Mouse (Mus musculus) intestine, embryonic 15.5 days (tissue): Measurements from ENCODE around the gene Olfr53. TPM values are rescaled to one million over a fixed set of nuclear protein-coding genes. Genes with fewer than 3 reads are reported as not detected.
"Not testable (repeated sequence)": the region's sequence is repeated elsewhere in the genome, so short reads cannot be mapped to it uniquely, and the experiment has no call there.

Experiments
- ATAC-seq: fragments of 200-750 bp; cut with Nextera tagmentation; 2 replicates; pipeline ENCODE4 v1.8.0; 2017; ENCODE audit warnings: moderate TSS enrichment, moderate library complexity
- H3K27ac ChIP-seq: fragments of 300-500 bp; sonication (generic); 2 replicates; pipeline ENCODE4 v1.5.1; 2015; ENCODE audit warnings: mild to moderate bottlenecking, inconsistent platforms
- H3K27me3 ChIP-seq: fragments of 300-500 bp; sonication (generic); replicated peaks from 2 replicates; pipeline ENCODE4 v1.6.1; 2015; ENCODE audit warnings: inconsistent platforms
- H3K36me3 ChIP-seq: fragments of 300-500 bp; sonication (generic); 2 replicates; pipeline ENCODE4 v1.6.1; 2015; ENCODE audit warnings: inconsistent platforms
- H3K4me1 ChIP-seq: fragments of 300-500 bp; sonication (generic); replicated peaks from 2 replicates; pipeline ENCODE4 v1.6.1; 2015; ENCODE audit warnings: inconsistent platforms
- H3K4me2 ChIP-seq: fragments of 300-500 bp; sonication (generic); replicated peaks from 2 replicates; pipeline ENCODE4 v1.6.1; 2015; ENCODE audit warnings: mild to moderate bottlenecking, inconsistent platforms
- H3K4me3 ChIP-seq: fragments of 300-500 bp; sonication (generic); replicated peaks from 2 replicates; pipeline ENCODE4 v1.5.1; 2015; ENCODE audit warnings: inconsistent platforms
- H3K9ac ChIP-seq: fragments of 300-500 bp; sonication (generic); 2 replicates; pipeline ENCODE4 v1.6.1; 2015; ENCODE audit warnings: inconsistent platforms
- H3K9me3 ChIP-seq: fragments of 300-500 bp; sonication (generic); 2 replicates; pipeline ENCODE4 v1.6.1; 2016; ENCODE audit warnings: inconsistent platforms
- WGBS: fragments of 180-500 bp; shearing (Covaris S2); methylation state at CpG from one replicate; pipeline ENCODE4 v1.1.7; 2015; 5-methylcytosine and 5-hydroxymethylcytosine counted together
- polyA plus RNA-seq: library from polyadenylated mRNA; unstranded; fragments of >200 nt; fragmentation: Nextera tagmentation; extraction: Ambion mirVana; gene quantifications from 2 replicates; pipeline ENCODE4 v1.2.1, GENCODE M21; 2015

Gene Olfr53
- not detected in 2 replicates for polyA plus RNA-seq

GRCm38 (mm10) chr7:140646152-140646551 lies at the start of gene Olfr53:
Olfr53 (plus strand) TSS chr7:140646452.
- Histone ChIP-seq H3K9me3 (no peaks in the 10 kb centered on the region), H3K4me2 (no peak within 1 kb of the TSS), H3K36me3 (no peaks in the 10 kb centered on the region), H3K27me3 (no peaks in the 10 kb centered on the region), H3K4me1 (no peaks in the 10 kb centered on the region), H3K4me3 (no peak within 1 kb of the TSS), H3K27ac (no peak within 1 kb of the TSS), H3K9ac (no peak within 1 kb of the TSS)
- 91% methylated on average over 1 of the region's 1 CpGs for WGBS
- ATAC-seq = no peak

GRCm38 (mm10) chr7:140600969-140601368 lies 45.3 kb upstream of the Olfr53 start, which contains the start of gene Olfr46:
Olfr46 (plus strand) TSS chr7:140601269.
- not testable (repeated sequence) for H3K36me3 ChIP-seq, H3K4me1 ChIP-seq, H3K27me3 ChIP-seq, H3K4me2 ChIP-seq, H3K9ac ChIP-seq, H3K4me3 ChIP-seq, ATAC-seq, H3K9me3 ChIP-seq, H3K27ac ChIP-seq
- WGBS = 70% methylated on average over 2 of the region's 2 CpGs

GRCm38 (mm10) chr7:140628670-140629069 lies 17.6 kb upstream of the Olfr53 start, which contains the start of gene Olfr61:
Olfr61 (plus strand) TSS chr7:140628970.
- H3K4me3 ChIP-seq, ATAC-seq, H3K4me1 ChIP-seq, H3K27me3 ChIP-seq, H3K4me2 ChIP-seq, H3K27ac ChIP-seq, H3K9me3 ChIP-seq, H3K9ac ChIP-seq, H3K36me3 ChIP-seq: not testable (repeated sequence)
- WGBS = 89% methylated on average over 3 of the region's 3 CpGs

DNA sequence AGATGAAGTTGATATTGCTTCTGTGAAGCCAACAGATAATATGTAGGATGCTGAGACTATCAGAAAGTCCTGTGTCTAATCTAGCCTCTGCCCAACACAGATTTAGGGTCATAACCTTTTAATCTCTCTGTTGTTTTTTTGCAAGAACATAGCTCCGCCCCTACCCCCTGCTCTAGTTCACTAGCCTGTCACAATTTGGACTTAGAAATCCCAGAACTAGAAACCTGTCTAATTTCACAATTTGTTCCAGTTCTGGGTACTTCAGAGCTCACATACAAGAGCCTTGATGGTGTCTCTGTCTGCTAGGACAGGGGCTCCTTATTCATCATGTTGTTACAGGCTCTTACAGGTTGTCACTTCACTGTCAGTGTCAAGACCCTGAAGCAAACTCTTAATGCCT lies 15.7 kb upstream of the Olfr53 start:
- ATAC-seq = no peak
- H3K36me3 ChIP-seq = no peaks in the 10 kb centered on the region
- no peak overlapping the region for H3K4me3 ChIP-seq
- no peak overlapping the region for H3K4me2 ChIP-seq
- no peaks in the 10 kb centered on the region for H3K9me3 ChIP-seq
- H3K27me3 ChIP-seq = no peaks in the 10 kb centered on the region
- H3K9ac ChIP-seq = no peak overlapping the region
- H3K4me1 ChIP-seq = no peaks in the 10 kb centered on the region
- WGBS = 63% methylated on average over 1 of the region's 1 CpGs
- no peak overlapping the region for H3K27ac ChIP-seq

DNA sequence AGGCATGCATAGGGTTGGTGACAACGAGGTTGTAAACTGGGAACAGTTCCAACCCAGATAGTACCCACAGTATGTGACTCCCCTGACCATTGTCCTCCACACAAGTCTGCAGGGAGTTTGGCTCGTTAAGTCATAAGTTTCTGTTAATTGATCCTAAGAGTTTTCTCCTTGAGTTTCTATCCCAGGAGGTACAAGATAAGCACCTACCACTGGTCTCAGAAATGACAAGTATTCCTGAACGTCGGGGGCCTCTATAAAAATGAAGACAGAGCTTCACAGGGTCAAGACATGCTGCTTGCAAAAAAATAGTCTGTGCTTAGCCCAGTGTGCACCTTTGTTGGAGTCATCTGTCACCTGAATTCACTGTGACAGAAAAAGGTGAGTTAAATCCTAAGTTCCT lies 13.4 kb downstream of the Olfr53 start, which contains the start of gene Olfr539:
Gene Olfr539 (plus strand): TSS at position 301 of the 400 bp plus-strand sequence.
- Histone ChIP-seq H3K9ac (no peak within 1 kb of the TSS), H3K4me2 (no peak within 1 kb of the TSS), H3K4me1 (no peaks in the 10 kb centered on the region), H3K36me3 (no peaks in the 10 kb centered on the region), H3K27ac (no peak within 1 kb of the TSS), H3K4me3 (no peak within 1 kb of the TSS), H3K27me3 (no peaks in the 10 kb centered on the region), H3K9me3 (no peaks in the 10 kb centered on the region)
- ATAC-seq = no peak
- WGBS = 77% methylated on average over 4 of the region's 4 CpGs

DNA sequence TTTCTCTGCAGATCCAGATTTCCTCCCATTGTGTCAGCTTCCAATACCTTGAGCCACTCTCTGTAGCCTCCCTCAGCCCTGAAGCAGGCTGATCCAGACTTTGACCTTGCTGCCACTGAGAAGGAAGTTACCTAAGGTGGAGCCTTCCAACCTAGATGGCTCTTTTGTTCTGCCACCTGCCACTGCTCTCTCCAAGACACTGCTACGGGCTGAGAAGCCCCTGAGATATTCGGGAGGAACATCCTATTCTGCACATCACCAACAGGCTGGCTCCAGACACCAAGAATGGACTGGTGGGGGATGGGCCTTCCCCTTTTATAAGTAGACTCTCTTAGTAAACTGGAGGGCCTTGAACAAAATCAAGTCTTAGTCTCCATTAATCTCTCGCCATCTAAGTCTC lies 24.4 kb downstream of the Olfr53 start:
- WGBS = 91% methylated on average over 3 of the region's 3 CpGs
- H3K4me3 ChIP-seq, H3K4me2 ChIP-seq, H3K4me1 ChIP-seq, ATAC-seq, H3K9ac ChIP-seq, H3K9me3 ChIP-seq, H3K27ac ChIP-seq, H3K36me3 ChIP-seq, H3K27me3 ChIP-seq: not testable (repeated sequence)

- no peak overlapping the region for H3K27ac ChIP-seq
- H3K4me3 ChIP-seq = no peak overlapping the region
- 0 out of 2 replicates have a peak, but pooled peaks cover 2% of the 10 kb centered on the region for H3K4me1 ChIP-seq
- no peaks in the 10 kb centered on the region for H3K36me3 ChIP-seq
- no peak overlapping the region for H3K9ac ChIP-seq
- no peaks in the 10 kb centered on the region for H3K27me3 ChIP-seq
- H3K4me2 ChIP-seq = peak overlapping the region; percentile 35
- no peaks in the 10 kb centered on the region for H3K9me3 ChIP-seq
- 0% methylated on average over 6 of the region's 6 CpGs for WGBS
- no peak; the same call in 1 of the 2 replicates for ATAC-seq
These were observed 29.6 kb downstream of the Olfr53 start for GRCm38 (mm10) chr7:140675863-140676262.

GRCm38 (mm10) chr7:140679591-140679990 lies 33.3 kb downstream of the Olfr53 start:
- not testable (repeated sequence) for ATAC-seq, H3K27me3 ChIP-seq, H3K9me3 ChIP-seq, H3K4me1 ChIP-seq, H3K36me3 ChIP-seq, H3K9ac ChIP-seq, H3K27ac ChIP-seq, H3K4me2 ChIP-seq, H3K4me3 ChIP-seq
- 74% methylated on average over 4 of the region's 4 CpGs for WGBS

DNA sequence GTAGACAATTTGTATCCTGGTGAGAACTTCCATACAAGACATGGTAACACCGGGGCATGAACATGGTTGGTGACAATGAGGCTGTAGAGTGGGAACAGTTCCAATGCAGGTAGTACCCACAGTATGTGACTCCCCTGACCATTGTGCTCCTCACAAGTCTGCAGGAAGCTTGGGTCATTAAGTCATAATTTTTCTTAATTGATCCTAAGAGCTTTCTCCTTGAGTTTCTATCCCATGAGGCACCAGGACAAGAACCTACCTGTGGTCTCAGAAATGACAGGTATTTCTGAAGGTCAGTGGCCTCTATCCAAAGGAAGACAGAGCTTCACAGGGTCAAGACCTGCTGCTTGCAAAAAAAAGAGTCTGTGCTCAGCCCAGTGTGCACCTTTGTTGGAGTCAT lies 35.4 kb downstream of the Olfr53 start, which contains the start of gene Olfr45:
Gene Olfr45 (plus strand): TSS at position 301 of the 400 bp plus-strand sequence.
- no peak for ATAC-seq
- H3K4me2 ChIP-seq = no peak within 1 kb of the TSS
- no peaks in the 10 kb centered on the region for H3K9me3 ChIP-seq
- H3K9ac ChIP-seq = no peak within 1 kb of the TSS
- no peak within 1 kb of the TSS for H3K27ac ChIP-seq
- no peaks in the 10 kb centered on the region for H3K4me1 ChIP-seq
- 90% methylated on average over 1 of the region's 1 CpGs for WGBS
- H3K4me3 ChIP-seq = no peak within 1 kb of the TSS
- no peaks in the 10 kb centered on the region for H3K36me3 ChIP-seq
- H3K27me3 ChIP-seq = no peaks in the 10 kb centered on the region

DNA sequence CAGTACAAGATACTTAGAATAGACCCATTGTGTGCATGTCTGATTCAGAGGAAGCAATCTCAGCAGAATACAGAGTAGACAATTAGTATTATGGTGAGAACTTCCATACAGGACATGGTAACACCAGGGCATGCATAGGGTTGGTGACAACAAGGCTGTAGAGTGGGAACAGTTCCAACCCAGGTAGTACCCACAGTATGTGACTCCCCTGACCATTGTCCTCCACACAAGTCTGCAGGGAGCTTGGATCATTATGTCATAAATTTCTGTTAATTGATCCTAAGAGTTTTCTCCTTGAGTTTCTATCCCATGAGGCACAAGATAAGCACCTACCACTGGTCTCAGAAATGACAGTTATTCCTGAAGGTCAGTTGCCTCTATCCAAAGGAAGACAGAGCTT lies 50.7 kb downstream of the Olfr53 start, which contains the start of gene Olfr541:
Gene Olfr541 (plus strand): TSS at position 301 of the 400 bp plus-strand sequence.
- H3K4me1 ChIP-seq = no peaks in the 10 kb centered on the region
- H3K27me3 ChIP-seq = no peaks in the 10 kb centered on the region
- H3K9ac ChIP-seq = no peak within 1 kb of the TSS
- ATAC-seq = no peak
- no peak within 1 kb of the TSS for H3K27ac ChIP-seq
- H3K36me3 ChIP-seq = no peaks in the 10 kb centered on the region
- no peak within 1 kb of the TSS for H3K4me3 ChIP-seq
- no peak within 1 kb of the TSS for H3K4me2 ChIP-seq
- no peaks in the 10 kb centered on the region for H3K9me3 ChIP-seq

Other genes starting within 250 kb of the Olfr53 start
- not detected in 2 replicates for gene Olfr531, start 243.5 kb upstream of the Olfr53 start, polyA plus RNA-seq
- gene Olfr532, start 224.8 kb upstream of the Olfr53 start, polyA plus RNA-seq = not detected in 2 replicates
- not detected in 2 replicates for gene Olfr533, start 183.1 kb upstream of the Olfr53 start, polyA plus RNA-seq
- gene Olfr535, start 162.2 kb upstream of the Olfr53 start, polyA plus RNA-seq = not detected in 2 replicates
- gene Olfr536, start 139.1 kb upstream of the Olfr53 start, polyA plus RNA-seq = not detected in 2 replicates
- gene Olfr538, start 78.6 kb upstream of the Olfr53 start, polyA plus RNA-seq = not detected in 2 replicates
- not detected in 2 replicates for gene Olfr46, start 45.2 kb upstream of the Olfr53 start, polyA plus RNA-seq
- gene Olfr61, start 17.5 kb upstream of the Olfr53 start, polyA plus RNA-seq = not detected in 2 replicates
- gene Olfr539, start 13.5 kb downstream of the Olfr53 start, polyA plus RNA-seq = not detected in 2 replicates
- gene Olfr45, start 35.5 kb downstream of the Olfr53 start, polyA plus RNA-seq = not detected in 2 replicates
- gene Olfr541, start 50.8 kb downstream of the Olfr53 start, polyA plus RNA-seq = not detected in 2 replicates
- not detected in 2 replicates for gene Cyp2e1, start 117.3 kb downstream of the Olfr53 start, polyA plus RNA-seq
- gene Syce1, start 141.4 kb downstream of the Olfr53 start, polyA plus RNA-seq = 0.40 and 0.48 TPM in 2 replicates
- gene Zfp941, start 175.7 kb downstream of the Olfr53 start, polyA plus RNA-seq = 1.6 and 2.0 TPM in 2 replicates
- gene Urah, start 188.6 kb downstream of the Olfr53 start, polyA plus RNA-seq = 4.8 TPM in 2 replicates
- not detected in 2 replicates for gene Scgb1c1, start 199.1 kb downstream of the Olfr53 start, polyA plus RNA-seq
- not detected in 2 replicates for gene Odf3, start 201.4 kb downstream of the Olfr53 start, polyA plus RNA-seq
- gene Gm45785, start 209.9 kb downstream of the Olfr53 start, polyA plus RNA-seq = 0.54 TPM in 1 of 2 replicates, not detected in the other
- 51.9 and 66.6 TPM in 2 replicates for gene Ric8a, start 210.5 kb downstream of the Olfr53 start, polyA plus RNA-seq
- gene Bet1l, start 211.1 kb downstream of the Olfr53 start, polyA plus RNA-seq = 31.7 and 37.1 TPM in 2 replicates
- gene Psmd13, start 235.5 kb downstream of the Olfr53 start, polyA plus RNA-seq = 194 and 214 TPM in 2 replicates
- gene Sirt3, start 235.9 kb downstream of the Olfr53 start, polyA plus RNA-seq = 27.7 and 31.4 TPM in 2 replicates